Mouse (Mus musculus) kidney, embryonic 16.5 days (tissue): Measurements from ENCODE around the gene Gm44579. TPM values are rescaled to one million over a fixed set of nuclear protein-coding genes. Genes with fewer than 3 reads are reported as not detected.

Experiments used
- ATAC-seq: fragments of 200-750 bp; cut with Nextera tagmentation; 2 replicates; pipeline ENCODE4 v1.8.0; 2017; ENCODE audit warnings: moderate TSS enrichment; ENCODE audit not compliant: low FRiP score, low TSS enrichment
- H3K27ac ChIP-seq: fragments of 300-500 bp; sonication (generic); 2 replicates; pipeline ENCODE4 v1.5.1; 2014; ENCODE audit warnings: low read length
- H3K27me3 ChIP-seq: fragments of 300-500 bp; sonication (generic); 2 replicates; pipeline ENCODE4 v1.6.1; 2014; ENCODE audit warnings: low read length, control low read depth, mixed read lengths; ENCODE audit not compliant: insufficient read depth
- H3K36me3 ChIP-seq: fragments of 300-500 bp; sonication (generic); 2 replicates; pipeline ENCODE4 v1.6.1; 2014; ENCODE audit warnings: low read length, control low read depth, mixed read lengths; ENCODE audit not compliant: insufficient read depth
- H3K4me1 ChIP-seq: fragments of 300-500 bp; sonication (generic); 2 replicates; pipeline ENCODE4 v1.6.1; 2014; ENCODE audit warnings: low read length, control low read depth, mixed read lengths; ENCODE audit not compliant: insufficient read depth
- H3K4me2 ChIP-seq: fragments of 300-500 bp; sonication (generic); replicated peaks from 2 replicates; pipeline ENCODE4 v1.6.1; 2014; ENCODE audit warnings: low read depth, low read length
- H3K4me3 ChIP-seq: fragments of 300-500 bp; sonication (generic); 2 replicates; pipeline ENCODE4 v1.5.1; 2014; ENCODE audit warnings: mild to moderate bottlenecking, low read length
- H3K9ac ChIP-seq: fragments of 300-500 bp; sonication (generic); replicated peaks from 2 replicates; pipeline ENCODE4 v1.6.1; 2014; ENCODE audit warnings: low read length
- H3K9me3 ChIP-seq: fragments of 300-500 bp; sonication (generic); 2 replicates; pipeline ENCODE4 v1.6.1; 2016; ENCODE audit warnings: low read length, control low read depth
- WGBS: fragments of 180-500 bp; shearing (Covaris S2); extraction: QIAGEN DNeasy Blood & Tissue Kit; methylation state at CpG from one replicate; pipeline ENCODE4 v1.1.7; 2014; 5-methylcytosine and 5-hydroxymethylcytosine counted together
- polyA plus RNA-seq: library from polyadenylated mRNA; unstranded; fragments of >200 nt; fragmentation: Nextera tagmentation; extraction: Ambion mirVana; gene quantifications from 2 replicates; pipeline ENCODE4 v1.2.1, GENCODE M21; 2015

Gm44579 gene
- polyA plus RNA-seq, 1 experiment from 2014 or later = not detected

DNA sequence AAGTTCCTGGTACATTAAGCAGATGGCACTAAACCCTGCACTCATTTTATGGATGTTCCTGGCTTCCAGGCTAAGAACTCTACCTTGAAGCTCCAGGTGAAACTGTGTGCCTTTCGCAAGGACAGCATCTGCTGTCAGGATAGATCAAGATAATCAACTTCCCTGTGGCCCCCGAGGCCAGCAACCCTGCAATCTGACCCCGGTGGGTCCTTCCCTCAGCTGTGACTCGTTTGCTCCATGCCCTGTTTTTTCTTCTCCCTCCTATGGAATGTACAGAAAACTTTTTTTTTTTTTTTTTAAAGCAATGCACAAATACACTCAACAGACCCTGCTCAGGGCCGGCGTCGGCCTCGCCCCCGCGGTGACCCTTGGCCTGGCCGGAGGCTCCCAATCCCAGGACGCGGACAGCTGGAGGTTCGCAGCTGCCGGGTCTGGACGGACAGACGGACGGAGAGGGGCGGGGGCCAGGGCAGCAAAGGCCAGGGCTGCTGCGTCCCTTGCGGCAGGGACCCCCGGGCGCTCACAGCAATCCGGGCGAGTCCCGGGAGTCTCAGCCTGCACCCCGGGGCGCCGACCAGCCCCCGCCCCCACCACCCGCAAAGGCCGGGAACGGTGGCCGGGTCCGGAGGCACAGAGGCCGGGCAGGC lies 75.8 kb downstream of the Gm44579 start:
- Histone ChIP-seq H3K4me2 (peak overlapping the region; percentile 74), H3K4me3 (peak overlapping the region; percentile 96), H3K27ac (peak overlapping the region; percentile 86), H3K4me1 (peaks cover 22% of the 10 kb centered on the region), H3K9me3 (no peaks in the 10 kb centered on the region), H3K27me3 (no peaks in the 10 kb centered on the region), H3K9ac (peak overlapping the region; percentile 94), H3K36me3 (peaks cover 17% of the 10 kb centered on the region)
- WGBS = under 1% methylated on average over 36 of the region's 36 CpGs
- peak; percentile 73 for ATAC-seq

DNA sequence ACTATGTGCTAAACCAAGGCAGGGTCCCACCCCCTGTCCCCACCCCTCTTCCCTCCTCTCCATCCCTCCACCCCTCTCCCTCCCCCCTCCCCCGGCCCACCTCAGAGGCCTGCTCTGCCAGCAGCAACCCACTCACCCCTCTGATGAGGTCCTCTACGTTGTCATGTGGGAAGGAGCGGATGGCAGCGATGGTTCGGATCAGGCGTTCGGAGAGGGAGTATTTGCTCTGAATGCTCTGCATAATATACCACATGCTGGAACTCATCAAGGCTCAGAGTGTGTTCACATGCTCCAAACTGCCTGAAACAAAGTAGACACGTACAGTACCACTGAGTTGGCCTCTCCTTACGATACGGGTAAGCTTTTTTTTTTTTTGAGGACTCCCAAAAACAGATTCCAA lies 78.3 kb downstream of the Gm44579 start:
- H3K9me3 ChIP-seq = no peaks in the 10 kb centered on the region
- no peak overlapping the region for H3K4me2 ChIP-seq
- H3K27ac ChIP-seq = no peak overlapping the region
- no peak overlapping the region for H3K4me3 ChIP-seq
- no peak for ATAC-seq
- H3K27me3 ChIP-seq = no peaks in the 10 kb centered on the region
- H3K4me1 ChIP-seq = peaks cover 24% of the 10 kb centered on the region
- WGBS = 88% methylated on average over 10 of the region's 10 CpGs
- no peak overlapping the region for H3K9ac ChIP-seq
- H3K36me3 ChIP-seq = peaks cover 30% of the 10 kb centered on the region

DNA sequence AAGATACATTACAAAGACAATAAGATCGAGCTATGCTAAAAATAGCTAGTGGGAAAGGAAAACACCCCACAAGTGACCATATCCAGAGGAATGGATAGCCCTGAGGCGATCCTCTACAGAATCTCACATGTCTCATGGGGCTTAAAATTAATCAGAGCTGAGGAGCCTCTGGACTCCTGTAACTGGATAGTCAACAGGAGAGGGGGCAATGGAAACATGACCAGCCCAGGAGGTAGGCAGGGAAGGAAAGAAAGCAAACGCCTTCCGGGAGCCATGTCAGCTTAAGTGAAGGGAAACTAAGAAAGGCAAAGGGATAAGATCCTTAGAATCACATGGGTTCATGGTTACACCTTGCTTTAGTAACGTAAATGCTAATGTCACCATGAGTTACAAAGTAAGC lies 80.0 kb downstream of the Gm44579 start:
- peaks cover 43% of the 10 kb centered on the region for H3K36me3 ChIP-seq
- no peak overlapping the region for H3K9ac ChIP-seq
- H3K27me3 ChIP-seq = no peaks in the 10 kb centered on the region
- H3K4me1 ChIP-seq = peaks cover 20% of the 10 kb centered on the region
- H3K9me3 ChIP-seq = no peaks in the 10 kb centered on the region
- no peak for ATAC-seq
- no peak overlapping the region for H3K4me2 ChIP-seq
- H3K27ac ChIP-seq = no peak overlapping the region
- WGBS = 53% methylated on average over 5 of the region's 5 CpGs
- no peak overlapping the region for H3K4me3 ChIP-seq

GRCm38 (mm10) chr15:98139763-98140162 lies 81.0 kb downstream of the Gm44579 start:
- no peak overlapping the region for H3K9ac ChIP-seq
- peaks cover 54% of the 10 kb centered on the region for H3K36me3 ChIP-seq
- peak; percentile 63; the same call in 1 of the 2 replicates for ATAC-seq
- no peak overlapping the region for H3K4me3 ChIP-seq
- 55% methylated on average over 7 of the region's 7 CpGs for WGBS
- peaks cover 17% of the 10 kb centered on the region for H3K4me1 ChIP-seq
- H3K27ac ChIP-seq = no peak overlapping the region
- no peaks in the 10 kb centered on the region for H3K27me3 ChIP-seq
- H3K4me2 ChIP-seq = no peak overlapping the region
- no peaks in the 10 kb centered on the region for H3K9me3 ChIP-seq

DNA sequence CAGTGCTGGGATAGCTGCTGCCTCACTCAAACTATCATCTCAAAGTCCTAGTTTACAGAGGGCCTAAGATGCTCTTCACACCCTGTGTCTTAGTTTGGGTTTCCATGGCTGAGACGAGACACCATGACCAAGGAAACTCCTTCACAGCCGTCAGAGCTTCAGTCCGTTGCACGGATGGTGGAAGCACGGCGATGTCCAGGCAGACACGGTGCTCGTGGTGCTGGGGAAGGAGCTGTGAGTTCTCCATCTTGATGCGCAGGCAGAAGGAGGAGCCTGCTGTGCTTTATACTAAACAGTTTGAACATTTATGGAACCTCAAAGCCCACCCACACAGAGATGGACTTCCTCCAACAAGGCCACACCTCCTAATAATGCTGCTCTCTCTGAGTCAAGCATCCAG lies 83.9 kb downstream of the Gm44579 start:
- no peak overlapping the region for H3K4me2 ChIP-seq
- no peak overlapping the region for H3K9ac ChIP-seq
- no peaks in the 10 kb centered on the region for H3K9me3 ChIP-seq
- no peak for ATAC-seq
- peaks cover 66% of the 10 kb centered on the region for H3K36me3 ChIP-seq
- H3K4me1 ChIP-seq = peaks cover 9% of the 10 kb centered on the region; the same call in 1 of the 2 replicates
- no peaks in the 10 kb centered on the region for H3K27me3 ChIP-seq
- H3K4me3 ChIP-seq = no peak overlapping the region
- H3K27ac ChIP-seq = no peak overlapping the region
- WGBS = 87% methylated on average over 9 of the region's 9 CpGs

Other genes starting within 250 kb of the Gm44579 start
- 19.0 and 19.5 TPM in 2 replicates for gene Col2a1, start 216.3 kb downstream of the Gm44579 start, polyA plus RNA-seq
- 45.7 and 45.8 TPM in 2 replicates for gene Pfkm, start 128.4 kb downstream of the Gm44579 start, polyA plus RNA-seq
- gene Senp1, start 127.2 kb downstream of the Gm44579 start, polyA plus RNA-seq = 29.9 and 31.3 TPM in 2 replicates
- 59.6 and 60.2 TPM in 2 replicates for gene Asb8, start 55.4 kb downstream of the Gm44579 start, polyA plus RNA-seq
- gene Ccdc184, start 53.8 kb downstream of the Gm44579 start, polyA plus RNA-seq = 1.8 and 2.1 TPM in 2 replicates
- not detected in 2 replicates for gene Olfr288, start 25.4 kb downstream of the Gm44579 start, polyA plus RNA-seq
- gene Olfr287, start 79 bp upstream of the Gm44579 start, polyA plus RNA-seq = not detected in 2 replicates
- not detected in 2 replicates for gene Olfr286, start 13.5 kb upstream of the Gm44579 start, polyA plus RNA-seq
- gene H1fnt, start 36.3 kb upstream of the Gm44579 start, polyA plus RNA-seq = not detected in 2 replicates
- gene Zfp641, start 75.2 kb upstream of the Gm44579 start, polyA plus RNA-seq = 2.2 and 2.3 TPM in 2 replicates
- not detected in 2 replicates for gene Olfr285, start 96.4 kb upstream of the Gm44579 start, polyA plus RNA-seq
- not detected in 2 replicates for gene Olfr284, start 120.0 kb upstream of the Gm44579 start, polyA plus RNA-seq
- gene Olfr283, start 160.0 kb upstream of the Gm44579 start, polyA plus RNA-seq = not detected in 2 replicates
- not detected in 2 replicates for gene Olfr282, start 210.2 kb upstream of the Gm44579 start, polyA plus RNA-seq
- not detected in 2 replicates for gene Olfr281, start 231.6 kb upstream of the Gm44579 start, polyA plus RNA-seq
- gene OR5BS1P, start 248.9 kb upstream of the Gm44579 start, polyA plus RNA-seq = not detected in 2 replicates